Mouse (Mus musculus) liver, embryonic 14.5 days (tissue): ENCODE results near the gene Lrfn4. TPM values are rescaled to one million over a fixed set of nuclear protein-coding genes. Genes with fewer than 3 reads are reported as not detected.

Source experiments
- ATAC-seq: fragments of 200-750 bp; cut with Nextera tagmentation; 2 replicates; pipeline ENCODE4 v1.8.0; 2017; ENCODE audit warnings: moderate number of reproducible peaks, mild to moderate bottlenecking, moderate library complexity; ENCODE audit not compliant: insufficient read depth
- DNase-seq, 3 experiments: peaks; one replicate each; pipeline ENCODE4 v3.0.0-alpha.2; 2012 to 2013; ENCODE audit warnings: low read depth in 3 of 3, low spot score in 3 of 3
- H3K27ac ChIP-seq: fragments of 300-500 bp; sonication (generic); 2 replicates; pipeline ENCODE4 v1.5.1; 2014; ENCODE audit warnings: moderate library complexity, mild to moderate bottlenecking, control low read depth, inconsistent platforms
- H3K27me3 ChIP-seq: fragments of 300-500 bp; sonication (generic); 2 replicates; pipeline ENCODE4 v1.6.1; 2014; ENCODE audit warnings: mild to moderate bottlenecking, low read length, moderate library complexity; ENCODE audit not compliant: control insufficient read depth, insufficient read depth
- H3K36me3 ChIP-seq: fragments of 300-500 bp; sonication (generic); replicated peaks from 2 replicates; pipeline ENCODE4 v1.6.1; 2014; ENCODE audit warnings: low read depth; ENCODE audit not compliant: control insufficient read depth, insufficient read depth
- H3K4me1 ChIP-seq, 2 experiments: fragments of 200-500 bp in 1 of 2; fragments of 300-500 bp in 1 of 2; sonication (generic) in 1 of 2; replicated peaks; 2 replicates each; pipeline ENCODE4 v1.6.1; 2012 to 2014; ENCODE audit warnings: antibody characterized with exemption in 1 of 2, inconsistent platforms in 1 of 2, low read length in 1 of 2; ENCODE audit not compliant: control insufficient read depth in 2 of 2, insufficient read depth in 2 of 2
- H3K4me2 ChIP-seq: fragments of 300-500 bp; sonication (generic); 2 replicates; pipeline ENCODE4 v1.6.1; 2014; ENCODE audit warnings: low read depth, mild to moderate bottlenecking, control low read depth, moderate library complexity
- H3K4me3 ChIP-seq, 2 experiments: fragments of 200-500 bp in 1 of 2; fragments of 300-500 bp in 1 of 2; sonication (generic) in 1 of 2; 2 replicates each; pipeline ENCODE4 v1.5.1; 2012 to 2014; ENCODE audit warnings: low read depth in 2 of 2, low read length in 2 of 2, mild to moderate bottlenecking in 2 of 2, control low read depth in 1 of 2, inconsistent platforms in 1 of 2, moderate library complexity in 1 of 2; ENCODE audit not compliant: insufficient read depth in 1 of 2
- H3K9ac ChIP-seq: fragments of 300-500 bp; sonication (generic); replicated peaks from 2 replicates; pipeline ENCODE4 v1.6.1; 2014; ENCODE audit warnings: mild to moderate bottlenecking, control low read depth, moderate library complexity
- H3K9me3 ChIP-seq: fragments of 300-500 bp; sonication (generic); 2 replicates; pipeline ENCODE4 v1.6.1; 2016; ENCODE audit warnings: low read length, mixed read lengths; ENCODE audit not compliant: control insufficient read depth
- CTCF ChIP-seq: IDR thresholded peaks from 2 replicates; pipeline ENCODE4 v1.5.1; 2016; ENCODE audit warnings: antibody characterized with exemption, low read depth, control low read depth
- EP300 ChIP-seq: IDR thresholded peaks from 2 replicates; pipeline ENCODE4 v1.6.1; 2016; ENCODE audit warnings: antibody characterized with exemption, low read depth
- WGBS: fragments of 180-500 bp; shearing (Covaris S2); extraction: QIAGEN DNeasy Blood & Tissue Kit; methylation state at CpG from one replicate; pipeline ENCODE4 v1.1.7; 2014; ENCODE audit not compliant: insufficient replicate concordance; 5-methylcytosine and 5-hydroxymethylcytosine counted together
- microRNA-seq: library from miRNA; unstranded; fragments of <30 nt; microRNA quantifications from one replicate; pipeline ENCODE4, GENCODE M21; 2016
- polyA plus RNA-seq, 2 experiments: library from polyadenylated mRNA; depleted of rRNA in 1 of 2; stranded (reverse) in 1 of 2; unstranded in 1 of 2; fragments of >200 nt; fragmentation: Nextera tagmentation in 1 of 2; extraction: Ambion mirVana in 1 of 2; gene quantifications; 2 replicates each; pipeline versions ENCODE4 v1.2.1 to v1.2.3; 2012 to 2014

The Lrfn4 gene
- polyA plus RNA-seq, 2 experiments = 0.42 to 2.1 TPM

- Histone ChIP-seq H3K4me3 (no peak overlapping the region), H3K9me3 (no peaks in the 10 kb centered on the region), H3K27ac (peak overlapping the region; percentile 100), H3K4me1 (peaks cover 85 to 88% of the 10 kb centered on the region in 2 experiments), H3K27me3 (no peaks in the 10 kb centered on the region), H3K9ac (peak overlapping the region; percentile 71), H3K36me3 (no peaks in the 10 kb centered on the region), H3K4me2 (peak overlapping the region; percentile 27)
- ATAC-seq = peak; percentile 70
- no peak for TF ChIP-seq CTCF
- peak; percentile 72 for TF ChIP-seq EP300
- DNase-seq = peak; percentile 50 to 58 (median 54)
- 43% methylated on average over 2 of the region's 2 CpGs for WGBS
These were observed 48.6 kb downstream of the Lrfn4 start for GRCm38 (mm10) chr19:4566880-4567279.

- H3K27me3 ChIP-seq = no peaks in the 10 kb centered on the region
- no peaks in the 10 kb centered on the region for H3K36me3 ChIP-seq
- no peak overlapping the region for H3K4me3 ChIP-seq
- DNase-seq = peak in 1 of 3 experiments; percentile 50
- H3K4me1 ChIP-seq = peaks cover 82 to 87% of the 10 kb centered on the region in 2 experiments
- peak overlapping the region; percentile 71 for H3K9ac ChIP-seq
- TF ChIP-seq CTCF (peak; percentile 42), EP300 (no peak)
- H3K27ac ChIP-seq = peak overlapping the region; percentile 100
- peak; percentile 32; the same call in 1 of the 2 replicates for ATAC-seq
- H3K9me3 ChIP-seq = no peaks in the 10 kb centered on the region
- 84% methylated on average over 5 of the region's 5 CpGs for WGBS
- peak overlapping the region; percentile 29 for H3K4me2 ChIP-seq
These were observed 49.8 kb downstream of the Lrfn4 start for GRCm38 (mm10) chr19:4565678-4566077.

Small RNA genes within 50 kb of the gene (microRNA-seq; reads per million reads assigned to microRNA genes)
- not detected for gene Mir6986

Other genes with a start within 250 kb of the Lrfn4 start
- gene Kdm2a, start 217.4 kb downstream of the Lrfn4 start, polyA plus RNA-seq (2012; rRNA removed) = 18.9 and 19.0 TPM in 2 replicates
- 12.4 and 13.4 TPM in 2 replicates for gene Kdm2a, start 217.4 kb downstream of the Lrfn4 start, polyA plus RNA-seq (2014; fragmentation: Nextera tagmentation; extraction: Ambion mirVana)
- gene Rhod, start 176.2 kb downstream of the Lrfn4 start, polyA plus RNA-seq (2012; rRNA removed) = 3.8 and 5.3 TPM in 2 replicates
- 6.2 and 6.4 TPM in 2 replicates for gene Rhod, start 176.2 kb downstream of the Lrfn4 start, polyA plus RNA-seq (2014; fragmentation: Nextera tagmentation; extraction: Ambion mirVana)
- 0.06 and 0.15 TPM in 2 replicates for gene Syt12, start 138.2 kb downstream of the Lrfn4 start, polyA plus RNA-seq (2012; rRNA removed)
- 0.06 and 0.14 TPM in 2 replicates for gene Syt12, start 138.2 kb downstream of the Lrfn4 start, polyA plus RNA-seq (2014; fragmentation: Nextera tagmentation; extraction: Ambion mirVana)
- 0.03 TPM in 1 of 2 replicates, not detected in the other for gene 2010003K11Rik, start 117.1 kb downstream of the Lrfn4 start, polyA plus RNA-seq (2012; rRNA removed)
- 0.08 and 0.15 TPM in 2 replicates for gene 2010003K11Rik, start 117.1 kb downstream of the Lrfn4 start, polyA plus RNA-seq (2014; fragmentation: Nextera tagmentation; extraction: Ambion mirVana)
- 14.7 and 16.4 TPM in 2 replicates for gene Pcx, start 105.2 kb downstream of the Lrfn4 start, polyA plus RNA-seq (2012; rRNA removed)
- gene Pcx, start 105.2 kb downstream of the Lrfn4 start, polyA plus RNA-seq (2014; fragmentation: Nextera tagmentation; extraction: Ambion mirVana) = 25.6 and 29.1 TPM in 2 replicates
- 20.0 and 26.7 TPM in 2 replicates for gene Rce1, start 10.0 kb upstream of the Lrfn4 start, polyA plus RNA-seq (2012; rRNA removed)
- 23.6 and 25.2 TPM in 2 replicates for gene Rce1, start 10.0 kb upstream of the Lrfn4 start, polyA plus RNA-seq (2014; fragmentation: Nextera tagmentation; extraction: Ambion mirVana)
- gene Gm960, start 83.0 kb upstream of the Lrfn4 start, polyA plus RNA-seq (2012; rRNA removed) = 0.01 and 0.20 TPM in 2 replicates
- gene Gm960, start 83.0 kb upstream of the Lrfn4 start, polyA plus RNA-seq (2014; fragmentation: Nextera tagmentation; extraction: Ambion mirVana) = 0.75 TPM in 1 of 2 replicates, not detected in the other
- 0.04 and 0.08 TPM in 2 replicates for gene Sptbn2, start 95.5 kb upstream of the Lrfn4 start, polyA plus RNA-seq (2012; rRNA removed)
- gene Sptbn2, start 95.5 kb upstream of the Lrfn4 start, polyA plus RNA-seq (2014; fragmentation: Nextera tagmentation; extraction: Ambion mirVana) = 0.03 and 0.15 TPM in 2 replicates
- gene Rbm4b, start 140.8 kb upstream of the Lrfn4 start, polyA plus RNA-seq (2012; rRNA removed) = 3.3 and 3.4 TPM in 2 replicates
- 8.4 and 9.5 TPM in 2 replicates for gene Rbm4b, start 140.8 kb upstream of the Lrfn4 start, polyA plus RNA-seq (2014; fragmentation: Nextera tagmentation; extraction: Ambion mirVana)
- gene Rbm4, start 178.2 kb upstream of the Lrfn4 start, polyA plus RNA-seq (2012; rRNA removed) = 23.8 and 27.9 TPM in 2 replicates
- 22.1 and 24.3 TPM in 2 replicates for gene Rbm4, start 178.2 kb upstream of the Lrfn4 start, polyA plus RNA-seq (2014; fragmentation: Nextera tagmentation; extraction: Ambion mirVana)
- gene Gm21992, start 195.9 kb upstream of the Lrfn4 start, polyA plus RNA-seq (2012; rRNA removed) = 10.7 and 15.1 TPM in 2 replicates
- 8.6 and 9.5 TPM in 2 replicates for gene Gm21992, start 195.9 kb upstream of the Lrfn4 start, polyA plus RNA-seq (2014; fragmentation: Nextera tagmentation; extraction: Ambion mirVana)
- 23.9 and 27.1 TPM in 2 replicates for gene Rbm14, start 196.0 kb upstream of the Lrfn4 start, polyA plus RNA-seq (2012; rRNA removed)
- 30.3 and 35.7 TPM in 2 replicates for gene Rbm14, start 196.0 kb upstream of the Lrfn4 start, polyA plus RNA-seq (2014; fragmentation: Nextera tagmentation; extraction: Ambion mirVana)
- 24.0 and 38.1 TPM in 2 replicates for gene Ccs, start 223.7 kb upstream of the Lrfn4 start, polyA plus RNA-seq (2012; rRNA removed)
- gene Ccs, start 223.7 kb upstream of the Lrfn4 start, polyA plus RNA-seq (2014; fragmentation: Nextera tagmentation; extraction: Ambion mirVana) = 35.4 and 41.2 TPM in 2 replicates
- gene Ccdc87, start 223.7 kb upstream of the Lrfn4 start, polyA plus RNA-seq (2012; rRNA removed) = 0.01 and 0.02 TPM in 2 replicates
- gene Ccdc87, start 223.7 kb upstream of the Lrfn4 start, polyA plus RNA-seq (2014; fragmentation: Nextera tagmentation; extraction: Ambion mirVana) = not detected in 2 replicates
- gene Ctsf, start 239.5 kb upstream of the Lrfn4 start, polyA plus RNA-seq (2012; rRNA removed) = 18.5 and 20.8 TPM in 2 replicates
- 30.6 and 32.8 TPM in 2 replicates for gene Ctsf, start 239.5 kb upstream of the Lrfn4 start, polyA plus RNA-seq (2014; fragmentation: Nextera tagmentation; extraction: Ambion mirVana)